Mouse (Mus musculus): Measurements from ENCODE around the gene Chrng. TPM values are rescaled to one million over a fixed set of nuclear protein-coding genes. Genes with fewer than 3 reads are reported as not detected.

The Chrng gene
- polyA plus RNA-seq, 1 experiment, result 0.24 TPM

DNA sequence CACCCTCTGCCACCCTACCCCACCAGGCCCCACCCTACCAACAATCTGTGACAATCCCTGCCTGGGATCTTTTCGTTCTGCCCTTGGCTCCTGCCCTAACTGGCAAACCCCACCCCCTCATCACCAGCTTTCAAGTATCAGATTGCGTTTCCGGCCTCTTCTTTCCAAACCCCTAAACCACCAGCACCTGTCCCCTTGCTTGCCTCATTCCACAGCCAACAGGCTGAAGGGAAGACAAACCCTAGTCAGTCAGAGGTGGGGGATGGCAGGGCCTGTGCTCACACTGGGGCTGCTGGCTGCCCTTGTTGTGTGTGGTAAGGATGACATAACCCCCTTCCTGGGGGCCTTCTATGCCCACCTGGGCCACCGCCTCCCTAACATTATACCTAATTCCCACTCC lies 14.0 kb upstream of the Chrng start, which contains the start of gene Chrnd:
Chrnd (plus strand) TSS at position 179 of the 400 bp plus-strand sequence.
- H3K4me3 ChIP-seq (replicated peaks; ENCODE audit: extremely low read depth, low read depth, low read length), result no peak within 1 kb of the TSS
- WGBS, result 26% methylated on average over 4 of the region's 4 CpGs
- DNase-seq, result no peak
- H3K4me1 ChIP-seq (ENCODE audit: control insufficient read depth, insufficient read depth, low read length), result no peaks in the 10 kb centered on the region
- TF ChIP-seq CTCF (IDR thresholded peaks at IDR 0.05; ENCODE audit: insufficient read depth, low read length) (no peak), POLR2A (IDR thresholded peaks at IDR 0.05; ENCODE audit: borderline replicate concordance, extremely low read depth, low read depth, low read length) (no peak)

- no peak overlapping the region for H3K4me3 ChIP-seq (replicated peaks; ENCODE audit: extremely low read depth, low read depth, low read length)
- TF ChIP-seq POLR2A (IDR thresholded peaks at IDR 0.05; ENCODE audit: borderline replicate concordance, extremely low read depth, low read depth, low read length), result no peak
- no peak for TF ChIP-seq CTCF (IDR thresholded peaks at IDR 0.05; ENCODE audit: insufficient read depth, low read length)
- WGBS, result 75% methylated on average over 9 of the region's 9 CpGs
- DNase-seq, result no peak
- no peaks in the 10 kb centered on the region for H3K4me1 ChIP-seq (ENCODE audit: control insufficient read depth, insufficient read depth, low read length)
These were observed 7.2 kb upstream of the Chrng start for GRCm38 (mm10) chr1:87197296-87197695.

DNA sequence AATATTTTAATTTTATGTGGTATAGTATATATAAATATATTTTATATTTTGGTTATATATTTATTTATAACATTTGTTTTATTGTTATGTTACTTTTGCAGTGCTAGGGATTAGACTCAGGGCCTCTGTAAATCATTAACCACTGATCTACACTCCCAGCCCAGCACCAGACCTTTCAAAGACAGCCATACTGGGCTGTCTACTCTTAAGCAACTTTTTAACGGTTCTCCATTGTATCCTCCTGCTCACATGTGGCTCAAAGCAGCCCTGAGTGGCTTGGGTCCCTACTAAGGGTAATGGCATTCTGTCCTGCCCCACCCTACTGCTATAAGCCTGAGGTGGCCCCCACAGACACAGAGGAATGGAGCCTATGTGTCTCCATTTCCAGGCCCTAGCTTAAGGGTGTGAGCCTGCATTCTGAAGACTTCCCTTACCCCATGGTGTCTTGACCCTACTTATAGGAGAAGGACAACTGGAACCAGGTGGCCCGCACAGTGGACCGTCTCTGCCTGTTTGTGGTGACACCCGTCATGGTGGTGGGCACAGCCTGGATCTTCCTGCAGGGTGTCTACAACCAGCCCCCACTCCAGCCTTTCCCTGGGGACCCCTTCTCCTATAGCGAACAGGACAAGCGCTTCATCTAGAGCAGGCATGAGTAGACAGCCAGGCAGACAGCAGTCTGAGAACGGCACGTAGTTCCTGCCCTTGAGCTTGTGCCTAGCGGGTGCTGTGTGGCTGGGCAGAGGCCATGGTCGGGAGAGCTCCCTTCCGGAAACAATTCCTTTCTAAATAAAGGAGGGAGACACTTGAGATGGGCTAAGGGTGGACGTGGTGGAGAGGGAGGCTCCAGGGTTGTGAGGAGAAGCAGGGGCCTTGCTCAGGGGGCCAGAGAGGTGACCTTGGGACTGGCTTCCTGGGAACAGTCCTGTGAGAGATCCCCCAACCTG lies 6.1 kb upstream of the Chrng start:
- 64% methylated on average over 12 of the region's 12 CpGs for WGBS
- DNase-seq, result no peak
- Histone ChIP-seq H3K4me1 (ENCODE audit: control insufficient read depth, insufficient read depth, low read length) (no peaks in the 10 kb centered on the region), H3K4me3 (replicated peaks; ENCODE audit: extremely low read depth, low read depth, low read length) (no peak overlapping the region)
- TF ChIP-seq POLR2A (IDR thresholded peaks at IDR 0.05; ENCODE audit: borderline replicate concordance, extremely low read depth, low read depth, low read length) (no peak), CTCF (IDR thresholded peaks at IDR 0.05; ENCODE audit: insufficient read depth, low read length) (no peak)

- DNase-seq, result no peak
- Histone ChIP-seq H3K4me1 (ENCODE audit: control insufficient read depth, insufficient read depth, low read length) (no peaks in the 10 kb centered on the region), H3K4me3 (replicated peaks; ENCODE audit: extremely low read depth, low read depth, low read length) (no peak overlapping the region)
- no peak for TF ChIP-seq CTCF (IDR thresholded peaks at IDR 0.05; ENCODE audit: insufficient read depth, low read length)
- no peak for TF ChIP-seq POLR2A (IDR thresholded peaks at IDR 0.05; ENCODE audit: borderline replicate concordance, extremely low read depth, low read depth, low read length)
- WGBS, result 45% methylated on average over 2 of the region's 2 CpGs
These were observed 3.6 kb upstream of the Chrng start for GRCm38 (mm10) chr1:87200811-87201210.

GRCm38 (mm10) chr1:87201848-87202247 lies 2.6 kb upstream of the Chrng start:
- 40% methylated on average over 1 of the region's 1 CpGs for WGBS
- H3K4me3 ChIP-seq (replicated peaks; ENCODE audit: extremely low read depth, low read depth, low read length), result no peak overlapping the region

GRCm38 (mm10) chr1:87203779-87204178 lies 678 bp upstream of the Chrng start:
- DNase-seq, result no peak
- TF ChIP-seq POLR2A (IDR thresholded peaks at IDR 0.05; ENCODE audit: borderline replicate concordance, extremely low read depth, low read depth, low read length) (no peak), CTCF (IDR thresholded peaks at IDR 0.05; ENCODE audit: insufficient read depth, low read length) (no peak)
- no peaks in the 10 kb centered on the region for H3K4me1 ChIP-seq (ENCODE audit: control insufficient read depth, insufficient read depth, low read length)
- WGBS, result 77% methylated on average over 5 of the region's 5 CpGs
- no peak overlapping the region for H3K4me3 ChIP-seq (replicated peaks; ENCODE audit: extremely low read depth, low read depth, low read length)

More at GRCm38 (mm10) chr1:87201848-87202247, 2.6 kb upstream of the Chrng start:
- TF ChIP-seq CTCF (IDR thresholded peaks at IDR 0.05; ENCODE audit: insufficient read depth, low read length), result no peak
- TF ChIP-seq POLR2A (IDR thresholded peaks at IDR 0.05; ENCODE audit: borderline replicate concordance, extremely low read depth, low read depth, low read length), result no peak
- no peak for DNase-seq
- H3K4me1 ChIP-seq (ENCODE audit: control insufficient read depth, insufficient read depth, low read length), result no peaks in the 10 kb centered on the region

- no peak overlapping the region for H3K4me3 ChIP-seq (replicated peaks; ENCODE audit: extremely low read depth, low read depth, low read length)
- TF ChIP-seq CTCF (IDR thresholded peaks at IDR 0.05; ENCODE audit: insufficient read depth, low read length) (no peak), POLR2A (IDR thresholded peaks at IDR 0.05; ENCODE audit: borderline replicate concordance, extremely low read depth, low read depth, low read length) (no peak)
- no peak for DNase-seq
- H3K4me1 ChIP-seq (ENCODE audit: control insufficient read depth, insufficient read depth, low read length), result no peaks in the 10 kb centered on the region
- 41% methylated on average over 6 of the region's 6 CpGs for WGBS
These were observed 581 bp downstream of the Chrng start for GRCm38 (mm10) chr1:87205038-87205437.

- no peak for TF ChIP-seq CTCF (IDR thresholded peaks at IDR 0.05; ENCODE audit: insufficient read depth, low read length)
- no peak for TF ChIP-seq POLR2A (IDR thresholded peaks at IDR 0.05; ENCODE audit: borderline replicate concordance, extremely low read depth, low read depth, low read length)
- 28% methylated on average over 3 of the region's 3 CpGs for WGBS
- no peak overlapping the region for H3K4me3 ChIP-seq (replicated peaks; ENCODE audit: extremely low read depth, low read depth, low read length)
- no peak for DNase-seq
- no peaks in the 10 kb centered on the region for H3K4me1 ChIP-seq (ENCODE audit: control insufficient read depth, insufficient read depth, low read length)
These were observed 1.0 kb downstream of the Chrng start for GRCm38 (mm10) chr1:87205502-87205901.

DNA sequence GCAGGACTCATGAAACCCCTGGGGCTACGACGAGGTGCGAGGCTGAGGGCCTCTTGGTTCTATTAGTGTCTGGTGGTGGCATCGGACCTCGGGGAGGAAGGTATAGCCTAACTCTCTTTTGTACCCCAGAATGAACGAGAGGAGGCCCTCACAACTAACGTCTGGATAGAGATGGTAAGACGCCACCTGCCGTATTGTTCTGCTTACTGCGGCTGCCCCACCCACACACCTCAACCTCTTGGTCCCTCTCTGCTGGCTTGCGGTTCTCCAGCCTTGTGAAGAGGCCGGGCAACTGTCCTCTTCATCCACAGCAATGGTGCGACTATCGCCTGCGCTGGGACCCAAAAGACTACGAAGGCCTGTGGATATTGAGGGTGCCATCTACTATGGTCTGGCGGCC lies 1.9 kb downstream of the Chrng start:
- DNase-seq, result no peak
- Histone ChIP-seq H3K4me3 (replicated peaks; ENCODE audit: extremely low read depth, low read depth, low read length) (no peak overlapping the region), H3K4me1 (ENCODE audit: control insufficient read depth, insufficient read depth, low read length) (no peaks in the 10 kb centered on the region)
- no peak for TF ChIP-seq POLR2A (IDR thresholded peaks at IDR 0.05; ENCODE audit: borderline replicate concordance, extremely low read depth, low read depth, low read length)
- WGBS, result 31% methylated on average over 17 of the region's 17 CpGs

GRCm38 (mm10) chr1:87211431-87211830 lies 7.0 kb downstream of the Chrng start:
- WGBS, result 79% methylated on average over 4 of the region's 4 CpGs
- Histone ChIP-seq H3K4me1 (ENCODE audit: control insufficient read depth, insufficient read depth, low read length) (peaks cover 4% of the 10 kb centered on the region; the same call in 1 of the 2 replicates), H3K4me3 (replicated peaks; ENCODE audit: extremely low read depth, low read depth, low read length) (no peak overlapping the region)
- DNase-seq, result no peak
- TF ChIP-seq POLR2A (IDR thresholded peaks at IDR 0.05; ENCODE audit: borderline replicate concordance, extremely low read depth, low read depth, low read length) (no peak), CTCF (IDR thresholded peaks at IDR 0.05; ENCODE audit: insufficient read depth, low read length) (no peak)

Data from lung, adult 2 months (tissue).